Mouse (Mus musculus) stomach, embryonic 16.5 days (tissue): ENCODE results near the gene Dixdc1. TPM values are rescaled to one million over a fixed set of nuclear protein-coding genes. Genes with fewer than 3 reads are reported as not detected.

Experiments
- ATAC-seq: fragments of 200-750 bp; cut with Nextera tagmentation; 2 replicates; pipeline ENCODE4 v1.8.0; 2017; ENCODE audit warnings: moderate number of reproducible peaks, moderate TSS enrichment; ENCODE audit not compliant: insufficient read depth, low FRiP score
- H3K27ac ChIP-seq: fragments of 300-500 bp; sonication (generic); 2 replicates; pipeline ENCODE4 v1.5.1; 2014; ENCODE audit warnings: low read length
- H3K27me3 ChIP-seq: fragments of 300-500 bp; sonication (generic); 2 replicates; pipeline ENCODE4 v1.6.1; 2014; ENCODE audit warnings: low read length, control low read depth, mixed read lengths; ENCODE audit not compliant: control insufficient read depth, insufficient read depth
- H3K36me3 ChIP-seq: fragments of 300-500 bp; sonication (generic); 2 replicates; pipeline ENCODE4 v1.6.1; 2014; ENCODE audit warnings: low read length; ENCODE audit not compliant: control insufficient read depth, insufficient read depth
- H3K4me1 ChIP-seq: fragments of 300-500 bp; sonication (generic); 2 replicates; pipeline ENCODE4 v1.6.1; 2014; ENCODE audit warnings: low read length, control low read depth, mixed read lengths; ENCODE audit not compliant: control insufficient read depth, insufficient read depth
- H3K4me2 ChIP-seq: fragments of 300-500 bp; sonication (generic); 2 replicates; pipeline ENCODE4 v1.6.1; 2014; ENCODE audit warnings: low read depth, low read length, mixed read lengths
- H3K4me3 ChIP-seq: fragments of 300-500 bp; sonication (generic); replicated peaks from 2 replicates; pipeline ENCODE4 v1.5.1; 2014; ENCODE audit warnings: mild to moderate bottlenecking, low read length
- H3K9ac ChIP-seq: fragments of 300-500 bp; sonication (generic); 2 replicates; pipeline ENCODE4 v1.6.1; 2014; ENCODE audit warnings: low read length
- H3K9me3 ChIP-seq: fragments of 300-500 bp; sonication (generic); replicated peaks from 2 replicates; pipeline ENCODE4 v1.6.1; 2016; ENCODE audit warnings: low read length, control low read depth; ENCODE audit not compliant: control insufficient read depth
- WGBS: fragments of 180-500 bp; shearing (Covaris S2); extraction: QIAGEN DNeasy Blood & Tissue Kit; methylation state at CpG from one replicate; pipeline ENCODE4 v1.1.7; 2014; 5-methylcytosine and 5-hydroxymethylcytosine counted together
- polyA plus RNA-seq: library from polyadenylated mRNA; unstranded; fragments of >200 nt; fragmentation: Nextera tagmentation; extraction: Ambion mirVana; gene quantifications from 2 replicates; pipeline ENCODE4 v1.2.1, GENCODE M21; 2015

Dixdc1 gene
- 8.7 and 9.7 TPM in 2 replicates for polyA plus RNA-seq

GRCm38 (mm10) chr9:50738914-50739870, at the start of gene Dixdc1:
Dixdc1 (minus strand) TSS chr9:50739517.
- Histone ChIP-seq H3K9ac (no peak within 1 kb of the TSS), H3K9me3 (no peaks in the 10 kb centered on the region), H3K4me3 (peak within 1 kb of the TSS; percentile 43), H3K4me1 (peaks cover 6% of the 10 kb centered on the region), H3K36me3 (no peaks in the 10 kb centered on the region), H3K27me3 (no peaks in the 10 kb centered on the region), H3K4me2 (peak within 1 kb of the TSS; percentile 62), H3K27ac (no peak within 1 kb of the TSS)
- 10% methylated on average over 36 of the region's 36 CpGs for WGBS
- ATAC-seq: peak; percentile 99

- no peak for ATAC-seq
- Histone ChIP-seq H3K9ac (no peak overlapping the region), H3K27me3 (no peaks in the 10 kb centered on the region), H3K4me2 (no peak overlapping the region), H3K36me3 (peaks cover 31% of the 10 kb centered on the region), H3K4me1 (no peaks in the 10 kb centered on the region), H3K27ac (no peak overlapping the region), H3K4me3 (no peak overlapping the region), H3K9me3 (no peaks in the 10 kb centered on the region)
- 74% methylated on average over 2 of the region's 2 CpGs for WGBS
These were observed 42.8 kb upstream of the Dixdc1 start for GRCm38 (mm10) chr9:50782155-50782554.

- Histone ChIP-seq H3K9ac (peak overlapping the region; percentile 98), H3K36me3 (peaks cover 3% of the 10 kb centered on the region; the same call in 1 of the 2 replicates), H3K4me3 (peak overlapping the region; percentile 95), H3K4me2 (peak overlapping the region; percentile 65), H3K4me1 (peaks cover 12% of the 10 kb centered on the region), H3K27ac (peak overlapping the region; percentile 93), H3K27me3 (no peaks in the 10 kb centered on the region), H3K9me3 (no peaks in the 10 kb centered on the region)
- WGBS: 43% methylated on average over 11 of the region's 11 CpGs
- ATAC-seq: no peak
These were observed 36.9 kb upstream of the Dixdc1 start for GRCm38 (mm10) chr9:50776162-50776760.

- under 1% methylated on average over 26 of the region's 30 CpGs for WGBS
- H3K4me1 ChIP-seq: peaks cover 12% of the 10 kb centered on the region
- peak overlapping the region; percentile 98 for H3K9ac ChIP-seq
- no peaks in the 10 kb centered on the region for H3K27me3 ChIP-seq
- H3K27ac ChIP-seq: peak overlapping the region; percentile 93
- H3K36me3 ChIP-seq: peaks cover 3% of the 10 kb centered on the region; the same call in 1 of the 2 replicates
- no peaks in the 10 kb centered on the region for H3K9me3 ChIP-seq
- peak; percentile 44; the same call in 1 of the 2 replicates for ATAC-seq
- peak overlapping the region; percentile 65 for H3K4me2 ChIP-seq
- peak overlapping the region; percentile 95 for H3K4me3 ChIP-seq
These were observed 36.4 kb upstream of the Dixdc1 start for GRCm38 (mm10) chr9:50775662-50776126.

GRCm38 (mm10) chr9:50774991-50775612, 35.8 kb upstream of the Dixdc1 start, which contains the start of the genes Alg9 and 1110032A03Rik:
Alg9 (plus strand) TSS chr9:50775019.
1110032A03Rik (minus strand) TSS chr9:50775520.
- H3K27ac ChIP-seq: peak within 1 kb of the TSS; percentile 93
- H3K4me1 ChIP-seq: peaks cover 12% of the 10 kb centered on the region
- H3K4me2 ChIP-seq: peak within 1 kb of the TSS; percentile 65
- H3K27me3 ChIP-seq: no peaks in the 10 kb centered on the region
- peak; percentile 74; the same call in 1 of the 2 replicates for ATAC-seq
- H3K9ac ChIP-seq: peak within 1 kb of the TSS; percentile 98
- H3K9me3 ChIP-seq: no peaks in the 10 kb centered on the region
- 0 out of 2 replicates have a peak, but pooled peaks cover 3% of the 10 kb centered on the region for H3K36me3 ChIP-seq
- WGBS: under 1% methylated on average over 49 of the region's 51 CpGs
- peak within 1 kb of the TSS; percentile 95 for H3K4me3 ChIP-seq

- no peak overlapping the region for H3K27ac ChIP-seq
- H3K4me3 ChIP-seq: no peak overlapping the region; the same call in 1 of the 2 replicates
- no peak for ATAC-seq
These were observed 34.7 kb upstream of the Dixdc1 start for GRCm38 (mm10) chr9:50774026-50774462.

GRCm38 (mm10) chr9:50770011-50770410, 30.7 kb upstream of the Dixdc1 start:
- no peak overlapping the region for H3K4me3 ChIP-seq
- H3K4me1 ChIP-seq: peaks cover 7% of the 10 kb centered on the region; the same call in 1 of the 2 replicates
- H3K27me3 ChIP-seq: no peaks in the 10 kb centered on the region
- H3K27ac ChIP-seq: no peak overlapping the region
- WGBS: 83% methylated on average over 2 of the region's 2 CpGs
- H3K36me3 ChIP-seq: no peaks in the 10 kb centered on the region
- H3K9me3 ChIP-seq: no peaks in the 10 kb centered on the region
- H3K4me2 ChIP-seq: no peak overlapping the region
- ATAC-seq: no peak
- no peak overlapping the region for H3K9ac ChIP-seq

More at GRCm38 (mm10) chr9:50774026-50774462, 34.7 kb upstream of the Dixdc1 start:
- Histone ChIP-seq H3K4me1 (peaks cover 15% of the 10 kb centered on the region), H3K9me3 (no peaks in the 10 kb centered on the region), H3K36me3 (0 out of 2 replicates have a peak, but pooled peaks cover 3% of the 10 kb centered on the region), H3K4me2 (peak overlapping the region; percentile 65), H3K9ac (peak overlapping the region; percentile 48; the same call in 1 of the 2 replicates), H3K27me3 (no peaks in the 10 kb centered on the region)
- WGBS: 61% methylated on average over 4 of the region's 4 CpGs

GRCm38 (mm10) chr9:50768107-50769002, 29.0 kb upstream of the Dixdc1 start, which contains the start of gene Fdxacb1:
Fdxacb1 (plus strand) TSS chr9:50768236.
- H3K36me3 ChIP-seq: no peaks in the 10 kb centered on the region
- H3K9ac ChIP-seq: peak within 1 kb of the TSS; percentile 81
- peak within 1 kb of the TSS; percentile 96 for H3K27ac ChIP-seq
- peak; percentile 96 for ATAC-seq
- H3K4me2 ChIP-seq: peak within 1 kb of the TSS; percentile 80
- no peaks in the 10 kb centered on the region for H3K27me3 ChIP-seq
- H3K4me1 ChIP-seq: 0 out of 2 replicates have a peak, but pooled peaks cover 2% of the 10 kb centered on the region
- 2% methylated on average over 59 of the region's 59 CpGs for WGBS
- no peaks in the 10 kb centered on the region for H3K9me3 ChIP-seq
- peak within 1 kb of the TSS; percentile 72 for H3K4me3 ChIP-seq
